ENCODE assay signal across 9 mouse cellular contexts in the genomic region with DNA sequence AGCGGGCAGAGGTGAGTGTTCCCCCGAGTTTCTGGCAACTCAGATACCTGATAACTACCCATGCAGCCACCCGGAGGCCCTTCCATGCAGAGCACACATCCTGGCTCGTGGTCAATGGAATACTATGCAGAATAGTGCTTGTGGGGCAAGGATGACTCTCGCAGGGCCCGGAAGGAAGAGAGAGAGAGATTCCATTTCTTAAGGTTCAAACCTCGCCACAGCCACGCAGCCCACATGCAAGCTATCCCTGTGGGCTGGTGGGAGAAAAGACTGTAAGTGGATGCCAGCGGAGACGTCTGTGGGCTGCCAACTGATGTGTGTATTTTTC. TPM values are rescaled to one million over a fixed set of nuclear protein-coding genes. Genes with fewer than 3 reads are reported as not detected.
DNase-seq lines count a peak whose midpoint lies in the region; ATAC-seq and TF ChIP-seq lines count a peak whose summit lies in the region.
"Had no signal": no experiment of that assay in that cellular context is flagged by ENCODE, and none has a peak within 500 bp of the region (broad histone marks: within the 10 kb centered on the region; RNA-seq: fewer than 3 reads in every experiment).

No protein-coding gene starts in this region.

- no peak for DNase-seq in frontal cortex, adult 2 months (ENCODE audit: extremely low spot score in 1 of 2, low spot score in 1 of 2)
- no peak for DNase-seq in testis, postnatal 14 days (ENCODE audit: low spot score)
- no peak for DNase-seq in spleen, adult 12 weeks (ENCODE audit: low spot score)
- no peak for DNase-seq in adrenal gland, adult (ENCODE audit: inconsistent age in 2 of 2, low spot score in 1 of 2)
- DNase-seq in cerebellum, adult 11 months: no peak
- DNase-seq: kidney, postnatal 14 days had no signal

- peak overlapping the region; percentile 91 for H3K9ac ChIP-seq in limb, embryonic 15.5 days

- TF ChIP-seq POLR2A in testis, adult 2 months (IDR thresholded peaks at IDR 0.05; ENCODE audit: control insufficient read depth, low read depth, low read length): no peak

- peak overlapping the region; percentile 70 for H3K4me2 ChIP-seq in limb, embryonic 15.5 days

- H3K27me3 ChIP-seq in testis, adult 2 months (ENCODE audit: control insufficient read depth, insufficient read depth, low read length): no peaks in the 10 kb centered on the region
- H3K27me3 ChIP-seq in limb, embryonic 15.5 days: no peaks in the 10 kb centered on the region

- H3K9me3 ChIP-seq in limb, embryonic 15.5 days: no peaks in the 10 kb centered on the region

- TF ChIP-seq CTCF in testis, adult 2 months (IDR thresholded peaks at IDR 0.05; ENCODE audit: control insufficient read depth, insufficient read depth, insufficient replicate concordance, low read depth, low read length): no peak

- WGBS in limb, embryonic 15.5 days: 21% methylated on average over 10 of the region's 10 CpGs

- no peaks in the 10 kb centered on the region for H3K36me3 ChIP-seq in testis, adult 2 months (ENCODE audit: control insufficient read depth, insufficient read depth, low read length)
- H3K36me3 ChIP-seq in limb, embryonic 15.5 days: peaks cover 50% of the 10 kb centered on the region

- ATAC-seq in frontal cortex, adult (ENCODE audit: low TSS enrichment): peak; percentile 46
- no peak for ATAC-seq in limb, embryonic 15.5 days (ENCODE audit: insufficient number of reproducible peaks, low FRiP score, low TSS enrichment, low read depth)

- peak overlapping the region; percentile 84 for H3K4me3 ChIP-seq in testis, adult 2 months (ENCODE audit: control insufficient read depth, low read depth, low read length)
- peak overlapping the region; percentile 86 for H3K4me3 ChIP-seq in limb, embryonic 15.5 days

- H3K27ac ChIP-seq in testis, adult 2 months (ENCODE audit: control insufficient read depth, insufficient read depth, low read depth, low read length): peak overlapping the region; percentile 65
- peak overlapping the region; percentile 90 for H3K27ac ChIP-seq in limb, embryonic 15.5 days

- H3K4me1 ChIP-seq in testis, adult 2 months (ENCODE audit: control insufficient read depth, insufficient read depth, low read length): peaks cover 14% of the 10 kb centered on the region
- peaks cover 42% of the 10 kb centered on the region for H3K4me1 ChIP-seq in limb, embryonic 15.5 days

RNA-seq across cellular contexts. Expression of a gene that starts 0.8 kb away (rescaled TPM):
- polyA plus RNA-seq in frontal cortex, adult 2 months (2012; rRNA removed): 29.8 and 39.4 TPM in 2 replicates
- polyA plus RNA-seq in testis, adult 2 months (2012; rRNA removed): 4.2 and 5.5 TPM in 2 replicates
- 45.6 and 50.9 TPM in 2 replicates for polyA plus RNA-seq in limb, embryonic 15.5 days (2015; fragmentation: Nextera tagmentation; extraction: Ambion mirVana)

RNA-seq across cellular contexts. Expression of a gene that starts 8.1 kb away (rescaled TPM):
- polyA plus RNA-seq in frontal cortex, adult 2 months (2012; rRNA removed): 9.1 and 9.3 TPM in 2 replicates
- polyA plus RNA-seq in testis, adult 2 months (2012; rRNA removed): 41.8 and 43.6 TPM in 2 replicates
- 28.4 and 34.2 TPM in 2 replicates for polyA plus RNA-seq in limb, embryonic 15.5 days (2015; fragmentation: Nextera tagmentation; extraction: Ambion mirVana)

RNA-seq across cellular contexts. Expression of a gene that starts 20.6 kb away (rescaled TPM):
- 11.2 and 12.1 TPM in 2 replicates for polyA plus RNA-seq in frontal cortex, adult 2 months (2012; rRNA removed)
- 17.1 TPM in 2 replicates for polyA plus RNA-seq in testis, adult 2 months (2012; rRNA removed)
- 16.2 and 19.7 TPM in 2 replicates for polyA plus RNA-seq in limb, embryonic 15.5 days (2015; fragmentation: Nextera tagmentation; extraction: Ambion mirVana)

RNA-seq across cellular contexts. Expression of a gene that starts 39.5 kb away (rescaled TPM):
- polyA plus RNA-seq in frontal cortex, adult 2 months (2012; rRNA removed): 17.6 and 19.1 TPM in 2 replicates
- polyA plus RNA-seq in testis, adult 2 months (2012; rRNA removed): 18.2 and 22.4 TPM in 2 replicates
- 17.2 and 19.5 TPM in 2 replicates for polyA plus RNA-seq in limb, embryonic 15.5 days (2015; fragmentation: Nextera tagmentation; extraction: Ambion mirVana)

RNA-seq across cellular contexts. Expression of a gene that starts 50.4 kb away (rescaled TPM):
- polyA plus RNA-seq in frontal cortex, adult 2 months (2012; rRNA removed): 0.13 and 0.20 TPM in 2 replicates
- polyA plus RNA-seq in testis, adult 2 months (2012; rRNA removed): 30.2 and 37.6 TPM in 2 replicates
- 0.81 and 1.7 TPM in 2 replicates for polyA plus RNA-seq in limb, embryonic 15.5 days (2015; fragmentation: Nextera tagmentation; extraction: Ambion mirVana)
